In the genomic region with DNA sequence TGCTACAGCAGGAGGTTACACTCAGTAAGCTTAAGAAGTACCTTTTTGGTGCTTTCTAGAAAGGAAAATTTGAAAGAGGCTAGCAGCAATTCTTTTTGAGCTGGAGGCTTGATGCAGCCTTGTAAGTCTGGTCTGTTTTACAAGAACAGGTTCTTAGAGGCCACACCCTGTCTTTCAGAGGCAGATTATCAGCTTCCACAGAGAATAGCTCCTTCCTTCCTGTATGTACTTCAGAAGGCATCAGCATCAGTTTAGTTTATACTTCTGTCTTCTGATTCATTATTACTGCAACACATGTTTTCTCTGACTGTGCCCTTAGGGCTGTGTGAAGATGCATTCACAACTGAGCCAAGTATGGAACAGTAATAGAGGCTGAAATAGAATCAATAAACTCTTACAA, we compare ENCODE assay signal across 30 mouse cellular contexts.
DNase-seq lines count a peak whose midpoint lies in the region; ATAC-seq lines count a peak whose summit lies in the region.
"Had no signal": no experiment of that assay in that cellular context is flagged by ENCODE, and none has a peak within 500 bp of the region (broad histone marks: within the 10 kb centered on the region; RNA-seq: fewer than 3 reads in every experiment).

No protein-coding gene starts in this region.

- H3K4me3 ChIP-seq in macrophage (ENCODE audit: inconsistent target), result no peak overlapping the region
- H3K4me3 ChIP-seq: embryonic facial prominence, embryonic 10.5 days; embryonic facial prominence, embryonic 13.5 days; forebrain, embryonic 10.5 days; forebrain, embryonic 13.5 days; heart, embryonic 12.5 days; heart, embryonic 15.5 days; intestine, embryonic 15.5 days had no signal

- peak overlapping the region; percentile 10; the same call in 1 of the 2 replicates for H3K27ac ChIP-seq in macrophage
- H3K27ac ChIP-seq: embryonic facial prominence, embryonic 10.5 days; embryonic facial prominence, embryonic 13.5 days; forebrain, embryonic 10.5 days; forebrain, embryonic 13.5 days; heart, embryonic 15.5 days; hindbrain, embryonic 14.5 days; intestine, embryonic 15.5 days had no signal

- no peak for ATAC-seq in CD4-positive, CD25-positive, alpha-beta regulatory T cell, adult 4 months
- ATAC-seq in erythroblast, adult 5-6 weeks (replicated peaks; ENCODE audit: low FRiP score, poor library complexity, severe bottlenecking), result no peak
- ATAC-seq in granulocyte monocyte progenitor cell, adult 5-6 weeks (replicated peaks; ENCODE audit: poor library complexity, severe bottlenecking), result no peak
- ATAC-seq: forebrain, embryonic 13.5 days; forebrain, embryonic 16.5 days; intestine, embryonic 15.5 days; Patski had no signal

- DNase-seq in CD4-positive, CD25-positive, alpha-beta regulatory T cell, adult 2 months (ENCODE audit: low read depth, low spot score), result peak; percentile 50
- DNase-seq in MEL-GATA-1-ER (ENCODE audit: extremely low read depth, low read depth), result peak; percentile 71
- DNase-seq in urinary bladder, postnatal 4 days (ENCODE audit: low spot score in 2 of 2), result no peak
- DNase-seq: adrenal gland, adult 2 months; adrenal gland, postnatal 14 days; B cell, adult 2 months; cerebellum, adult 8-10 months; cerebellum, postnatal 10 days; cerebellum, postnatal 36 days; embryo, embryonic 11 days; gastrocnemius, postnatal 10 days; gastrocnemius, postnatal 36 days; heart, adult 18-20 months; heart, postnatal 10 days; heart, postnatal 36 days; kidney, adult 11 months had no signal

- H3K36me3 ChIP-seq in macrophage (ENCODE audit: inconsistent target), result no peaks in the 10 kb centered on the region
- H3K36me3 ChIP-seq: embryonic facial prominence, embryonic 10.5 days; embryonic facial prominence, embryonic 13.5 days; forebrain, embryonic 10.5 days; heart, embryonic 12.5 days; heart, embryonic 15.5 days; intestine, embryonic 15.5 days had no signal

- H3K79me2 ChIP-seq in macrophage (ENCODE audit: inconsistent target), result no peaks in the 10 kb centered on the region

Comparison
In these comparisons a context has a peak if more than half of its experiments do, and no peak if none do; other contexts are left out.
1. DNase-seq: peak in CD4-positive, CD25-positive, alpha-beta regulatory T cell, adult 2 months (single experiment) and MEL-GATA-1-ER (single experiment); none in urinary bladder, postnatal 4 days (0 of 2).